Mouse (Mus musculus): Measurements from ENCODE around the gene Rsf1. TPM values are rescaled to one million over a fixed set of nuclear protein-coding genes. Genes with fewer than 3 reads are reported as not detected.

Gene Rsf1
- polyA plus RNA-seq, 1 experiment from 2014 or later: 25.0 TPM

DNA sequence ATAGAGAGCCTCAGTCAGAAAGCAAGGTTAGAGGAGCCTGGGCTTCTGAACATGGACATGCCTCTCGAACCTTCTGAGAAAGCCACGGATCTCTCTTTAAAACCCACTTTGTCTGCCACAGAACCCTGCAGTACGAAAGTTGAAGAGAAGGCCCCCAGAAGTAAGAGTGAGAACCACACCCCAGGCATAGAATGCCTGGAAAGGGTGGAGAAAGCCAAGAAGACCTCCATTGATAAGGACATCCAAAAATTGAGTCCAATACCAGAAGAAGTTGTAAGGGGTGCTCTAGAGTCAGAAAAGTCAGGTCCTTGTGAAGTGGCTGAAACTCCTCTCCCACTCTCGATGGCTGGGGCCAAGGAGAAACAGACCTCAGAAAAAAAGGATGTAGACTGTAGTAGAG, 81.9 kb downstream of the Rsf1 start:
- ATAC-seq: no peak
- Histone ChIP-seq H3K36me3 (ENCODE audit: control insufficient read depth, insufficient read depth, low read length) (peaks cover 22% of the 10 kb centered on the region), H3K9me3 (ENCODE audit: control insufficient read depth, low read length) (no peaks in the 10 kb centered on the region), H3K27me3 (replicated peaks; ENCODE audit: control insufficient read depth, insufficient read depth, low read length) (no peaks in the 10 kb centered on the region), H3K27ac (ENCODE audit: low read depth, low read length) (no peak overlapping the region), H3K4me2 (ENCODE audit: low read length) (no peak overlapping the region), H3K9ac (ENCODE audit: low read depth, low read length) (no peak overlapping the region), H3K4me1 (ENCODE audit: control insufficient read depth, insufficient read depth, low read depth, low read length) (no peaks in the 10 kb centered on the region), H3K4me3 (ENCODE audit: low read length) (no peak overlapping the region)
- 93% methylated on average over 4 of the region's 4 CpGs for WGBS

DNA sequence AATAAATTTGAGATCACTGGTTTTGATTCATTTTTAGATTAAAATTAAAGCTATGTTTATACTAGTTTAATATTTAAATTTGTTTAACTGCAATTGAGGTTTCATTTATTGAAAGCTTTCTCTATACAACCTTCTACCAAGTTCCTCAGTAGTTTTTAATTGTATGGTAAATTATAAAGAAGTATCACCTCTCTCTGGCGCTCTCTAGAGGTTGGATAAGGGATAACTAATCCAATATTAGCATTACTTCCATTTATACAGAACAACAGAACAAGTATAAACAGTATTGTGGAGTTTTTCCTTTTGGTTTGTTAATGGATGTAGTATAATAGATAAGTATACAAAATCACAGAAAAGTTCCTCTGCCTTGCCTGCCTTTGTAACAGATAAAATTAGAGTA, 99.5 kb downstream of the Rsf1 start:
- ATAC-seq: no peak
- no peaks in the 10 kb centered on the region for H3K9me3 ChIP-seq (ENCODE audit: control insufficient read depth, low read length)
- H3K27me3 ChIP-seq (replicated peaks; ENCODE audit: control insufficient read depth, insufficient read depth, low read length): no peaks in the 10 kb centered on the region
- H3K27ac ChIP-seq (ENCODE audit: low read depth, low read length): no peak overlapping the region
- no peak overlapping the region for H3K9ac ChIP-seq (ENCODE audit: low read depth, low read length)
- WGBS: 19% methylated on average over 1 of the region's 1 CpGs
- no peaks in the 10 kb centered on the region for H3K4me1 ChIP-seq (ENCODE audit: control insufficient read depth, insufficient read depth, low read depth, low read length)
- peaks cover 29% of the 10 kb centered on the region for H3K36me3 ChIP-seq (ENCODE audit: control insufficient read depth, insufficient read depth, low read length)
- no peak overlapping the region for H3K4me3 ChIP-seq (ENCODE audit: low read length)
- H3K4me2 ChIP-seq (ENCODE audit: low read length): no peak overlapping the region

DNA sequence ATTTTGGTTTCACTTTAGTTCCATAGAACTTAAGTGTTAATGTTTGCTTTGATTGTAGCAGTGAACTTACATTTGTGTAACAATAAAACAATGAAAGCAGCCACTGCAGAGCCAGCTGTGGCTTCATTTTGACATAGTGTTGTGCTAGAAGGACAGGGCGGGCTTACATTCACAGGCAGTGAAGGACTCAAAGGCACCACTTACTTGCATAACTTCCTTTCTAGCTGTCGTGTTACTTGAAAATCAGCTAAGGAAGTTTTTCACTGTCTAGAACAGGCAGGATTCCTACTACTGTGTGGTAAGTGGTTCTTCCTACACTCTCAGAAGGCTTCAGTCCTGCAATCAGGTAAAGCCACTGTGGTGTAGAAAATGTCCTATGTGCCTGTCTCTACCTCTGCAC, 108.1 kb downstream of the Rsf1 start:
- Histone ChIP-seq H3K9me3 (ENCODE audit: control insufficient read depth, low read length) (no peaks in the 10 kb centered on the region), H3K27me3 (replicated peaks; ENCODE audit: control insufficient read depth, insufficient read depth, low read length) (no peaks in the 10 kb centered on the region), H3K9ac (ENCODE audit: low read depth, low read length) (no peak overlapping the region), H3K4me2 (ENCODE audit: low read length) (no peak overlapping the region), H3K4me1 (ENCODE audit: control insufficient read depth, insufficient read depth, low read depth, low read length) (no peaks in the 10 kb centered on the region), H3K4me3 (ENCODE audit: low read length) (no peak overlapping the region), H3K36me3 (ENCODE audit: control insufficient read depth, insufficient read depth, low read length) (peaks cover 11% of the 10 kb centered on the region), H3K27ac (ENCODE audit: low read depth, low read length) (no peak overlapping the region)
- ATAC-seq: no peak
- 83% methylated on average over 2 of the region's 2 CpGs for WGBS

DNA sequence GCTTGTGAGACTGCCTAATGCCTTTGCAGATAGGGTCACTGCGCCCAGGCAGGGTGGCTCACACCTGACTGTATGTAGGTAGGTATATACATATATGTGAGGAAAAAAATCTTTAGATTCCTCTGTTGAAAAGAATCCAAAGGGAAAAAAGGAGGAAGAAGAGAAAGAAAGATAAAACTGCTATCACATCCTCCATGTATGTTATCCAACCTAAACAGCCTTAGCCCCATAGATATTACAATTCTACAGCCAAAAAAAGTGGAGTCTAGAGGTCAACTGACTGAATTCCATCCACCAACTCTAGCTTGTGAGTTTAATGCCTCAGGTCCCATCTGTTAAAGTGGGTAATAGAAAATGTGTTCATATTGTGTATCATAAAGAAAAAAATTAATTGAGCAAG, 115.8 kb downstream of the Rsf1 start:
- Histone ChIP-seq H3K27me3 (replicated peaks; ENCODE audit: control insufficient read depth, insufficient read depth, low read length) (no peaks in the 10 kb centered on the region), H3K4me3 (ENCODE audit: low read length) (no peak overlapping the region; the same call in 1 of the 2 replicates), H3K9ac (ENCODE audit: low read depth, low read length) (no peak overlapping the region), H3K27ac (ENCODE audit: low read depth, low read length) (no peak overlapping the region), H3K4me2 (ENCODE audit: low read length) (peak overlapping the region; percentile 75), H3K9me3 (ENCODE audit: control insufficient read depth, low read length) (0 out of 2 replicates have a peak, but pooled peaks cover 2% of the 10 kb centered on the region), H3K4me1 (ENCODE audit: control insufficient read depth, insufficient read depth, low read depth, low read length) (peaks cover 14% of the 10 kb centered on the region), H3K36me3 (ENCODE audit: control insufficient read depth, insufficient read depth, low read length) (peaks cover 3% of the 10 kb centered on the region; the same call in 1 of the 2 replicates)
- ATAC-seq: no peak
- WGBS: 100% methylated on average over 1 of the region's 1 CpGs

DNA sequence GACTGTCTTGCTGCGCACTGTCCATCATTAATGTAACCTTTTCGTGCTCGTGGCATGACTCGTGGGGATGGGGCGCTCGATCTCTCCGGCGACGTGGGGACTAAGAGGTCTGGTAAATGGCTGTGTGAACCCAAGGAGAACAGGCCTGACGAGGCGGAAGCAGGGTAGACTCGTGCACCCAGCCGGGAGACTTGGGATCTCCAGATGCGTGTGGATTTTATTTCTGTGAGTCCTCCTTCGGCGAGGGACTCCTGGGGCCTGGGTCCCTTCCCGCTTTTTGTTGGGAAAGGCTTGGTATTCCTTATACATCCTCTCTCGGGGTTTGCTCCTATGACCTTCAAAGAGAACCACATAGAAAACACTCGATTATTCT, 116.4 kb downstream of the Rsf1 start:
- ATAC-seq: peak; percentile 86
- Histone ChIP-seq H3K9ac (ENCODE audit: low read depth, low read length) (peak overlapping the region; percentile 88), H3K4me1 (ENCODE audit: control insufficient read depth, insufficient read depth, low read depth, low read length) (peaks cover 14% of the 10 kb centered on the region)

DNA sequence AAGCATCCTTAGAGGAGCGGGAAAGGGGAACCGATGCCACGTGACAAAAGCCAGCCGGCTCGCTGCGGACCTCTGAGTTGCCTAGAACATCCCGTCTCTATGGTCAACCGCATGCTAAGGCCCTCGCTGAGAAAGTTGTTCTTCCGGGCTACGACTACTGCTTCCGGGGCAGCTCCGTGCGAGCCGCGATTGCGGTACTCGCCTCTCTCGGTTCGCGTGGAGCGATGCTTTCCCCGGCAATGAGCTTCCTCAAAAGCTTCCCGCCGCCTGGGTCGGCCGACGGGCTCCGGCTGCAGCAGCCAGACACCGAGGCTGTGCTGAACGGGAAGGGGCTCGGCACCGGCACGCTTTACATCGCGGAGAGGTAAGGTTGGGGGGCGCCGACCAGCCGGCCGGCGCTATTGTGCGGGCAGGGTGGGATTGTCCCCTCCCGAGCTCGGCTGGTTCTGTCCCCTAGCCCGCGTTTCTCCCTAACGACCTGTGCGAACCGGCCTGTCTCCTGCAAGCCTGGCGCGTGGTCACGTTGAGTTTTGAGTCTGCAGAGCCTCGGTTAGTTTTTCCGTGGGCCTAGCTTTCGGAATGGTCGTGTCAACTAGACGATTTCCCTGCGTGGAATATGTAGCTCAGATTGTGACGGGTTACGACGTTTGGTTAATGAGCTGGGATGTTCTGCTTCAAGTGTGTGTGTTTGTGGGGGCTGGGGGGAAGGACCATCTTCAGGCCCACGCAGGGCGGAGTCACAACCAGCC, 117.0 kb downstream of the Rsf1 start, which contains the start of gene Clns1a:
Gene Clns1a (plus strand): TSS at position 129 of the 749 bp plus-strand sequence.
- Histone ChIP-seq H3K4me1 (ENCODE audit: control insufficient read depth, insufficient read depth, low read depth, low read length) (peaks cover 14% of the 10 kb centered on the region), H3K9me3 (ENCODE audit: control insufficient read depth, low read length) (0 out of 2 replicates have a peak, but pooled peaks cover 2% of the 10 kb centered on the region), H3K4me3 (ENCODE audit: low read length) (peak within 1 kb of the TSS; percentile 92), H3K27me3 (replicated peaks; ENCODE audit: control insufficient read depth, insufficient read depth, low read length) (no peaks in the 10 kb centered on the region), H3K9ac (ENCODE audit: low read depth, low read length) (peak within 1 kb of the TSS; percentile 88), H3K27ac (ENCODE audit: low read depth, low read length) (peak within 1 kb of the TSS; percentile 74), H3K36me3 (ENCODE audit: control insufficient read depth, insufficient read depth, low read length) (peaks cover 3% of the 10 kb centered on the region; the same call in 1 of the 2 replicates), H3K4me2 (ENCODE audit: low read length) (peak within 1 kb of the TSS; percentile 75)
- WGBS: 1% methylated on average over 61 of the region's 63 CpGs
- peak; percentile 99 for ATAC-seq

More for the DNA sequence above, 116.4 kb downstream of the Rsf1 start:
- peaks cover 3% of the 10 kb centered on the region; the same call in 1 of the 2 replicates for H3K36me3 ChIP-seq (ENCODE audit: control insufficient read depth, insufficient read depth, low read length)
- peak overlapping the region; percentile 75 for H3K4me2 ChIP-seq (ENCODE audit: low read length)
- peak overlapping the region; percentile 70 for H3K27ac ChIP-seq (ENCODE audit: low read depth, low read length)
- 33% methylated on average over 19 of the region's 19 CpGs for WGBS
- H3K27me3 ChIP-seq (replicated peaks; ENCODE audit: control insufficient read depth, insufficient read depth, low read length): no peaks in the 10 kb centered on the region
- peak overlapping the region; percentile 92 for H3K4me3 ChIP-seq (ENCODE audit: low read length)
- 0 out of 2 replicates have a peak, but pooled peaks cover 2% of the 10 kb centered on the region for H3K9me3 ChIP-seq (ENCODE audit: control insufficient read depth, low read length)

DNA sequence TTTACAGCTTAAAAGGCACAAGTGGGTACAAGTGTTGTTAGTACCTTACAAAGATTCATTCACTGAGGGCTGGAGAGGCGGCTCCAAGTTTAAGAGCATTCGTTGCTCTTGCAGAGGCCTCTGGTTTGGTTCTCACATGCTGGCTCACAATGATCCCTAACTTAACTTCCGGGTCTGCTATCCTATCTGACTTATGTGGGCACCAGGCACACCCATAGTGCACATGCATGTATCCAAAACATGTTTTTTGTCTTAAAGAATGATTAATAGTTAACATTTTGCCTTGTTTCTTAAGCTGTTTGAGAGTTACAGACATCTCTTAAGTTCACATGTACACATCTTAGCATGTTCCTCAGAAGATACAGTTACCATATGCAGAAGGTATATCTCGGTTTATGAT, 120.5 kb downstream of the Rsf1 start:
- Histone ChIP-seq H3K27ac (ENCODE audit: low read depth, low read length) (no peak overlapping the region), H3K36me3 (ENCODE audit: control insufficient read depth, insufficient read depth, low read length) (peaks cover 3% of the 10 kb centered on the region; the same call in 1 of the 2 replicates), H3K9ac (ENCODE audit: low read depth, low read length) (no peak overlapping the region), H3K9me3 (ENCODE audit: control insufficient read depth, low read length) (0 out of 2 replicates have a peak, but pooled peaks cover 2% of the 10 kb centered on the region), H3K4me2 (ENCODE audit: low read length) (no peak overlapping the region), H3K4me1 (ENCODE audit: control insufficient read depth, insufficient read depth, low read depth, low read length) (peaks cover 14% of the 10 kb centered on the region), H3K27me3 (replicated peaks; ENCODE audit: control insufficient read depth, insufficient read depth, low read length) (no peaks in the 10 kb centered on the region), H3K4me3 (ENCODE audit: low read length) (no peak overlapping the region)
- ATAC-seq: no peak
- WGBS: 98% methylated on average over 4 of the region's 4 CpGs

DNA sequence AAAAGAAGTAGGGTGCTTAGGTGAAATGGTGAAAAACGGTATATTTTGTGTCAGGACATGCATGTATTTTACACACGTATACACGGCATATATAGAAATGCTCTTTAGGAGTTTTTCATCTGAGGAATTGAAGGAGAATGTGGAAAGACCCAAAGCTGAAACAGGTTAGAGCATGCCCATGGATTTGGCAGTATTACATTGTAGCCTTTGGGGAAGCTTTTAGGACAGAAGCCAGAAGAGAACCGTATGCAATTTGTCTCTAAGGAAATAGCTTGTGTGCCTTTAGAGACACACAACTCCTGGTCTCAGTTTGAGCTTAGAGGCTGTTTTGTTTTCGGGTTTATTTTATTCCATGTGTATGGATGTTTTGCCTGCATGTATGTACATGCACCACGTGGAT, 121.4 kb downstream of the Rsf1 start:
- no peak overlapping the region for H3K27ac ChIP-seq (ENCODE audit: low read depth, low read length)
- H3K9ac ChIP-seq (ENCODE audit: low read depth, low read length): no peak overlapping the region
- WGBS: 85% methylated on average over 6 of the region's 6 CpGs
- H3K36me3 ChIP-seq (ENCODE audit: control insufficient read depth, insufficient read depth, low read length): peaks cover 3% of the 10 kb centered on the region; the same call in 1 of the 2 replicates
- H3K27me3 ChIP-seq (replicated peaks; ENCODE audit: control insufficient read depth, insufficient read depth, low read length): no peaks in the 10 kb centered on the region
- no peak overlapping the region for H3K4me3 ChIP-seq (ENCODE audit: low read length)
- peaks cover 8% of the 10 kb centered on the region for H3K4me1 ChIP-seq (ENCODE audit: control insufficient read depth, insufficient read depth, low read depth, low read length)
- 0 out of 2 replicates have a peak, but pooled peaks cover 2% of the 10 kb centered on the region for H3K9me3 ChIP-seq (ENCODE audit: control insufficient read depth, low read length)
- H3K4me2 ChIP-seq (ENCODE audit: low read length): no peak overlapping the region
- no peak for ATAC-seq

DNA sequence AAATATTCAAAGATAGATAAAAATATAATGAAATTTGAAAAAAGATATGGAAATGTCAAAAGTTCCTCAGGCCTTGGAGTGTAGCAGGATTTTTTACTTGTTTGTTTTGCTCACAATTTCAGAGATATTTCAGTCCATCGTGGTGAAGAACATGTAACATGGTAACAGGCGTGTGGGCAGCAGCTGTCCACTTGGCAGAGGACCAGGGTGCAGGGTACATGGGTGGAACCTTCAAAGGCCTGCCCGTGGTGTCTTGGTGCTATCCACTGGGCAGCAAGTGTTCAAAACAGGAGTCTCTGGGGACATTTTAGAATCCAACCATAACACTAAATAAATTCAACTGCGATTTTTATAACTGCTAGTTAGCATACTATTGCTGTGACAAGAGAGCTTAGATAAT, 127.4 kb downstream of the Rsf1 start:
- Histone ChIP-seq H3K4me2 (ENCODE audit: low read length) (no peak overlapping the region), H3K27ac (ENCODE audit: low read depth, low read length) (no peak overlapping the region), H3K27me3 (replicated peaks; ENCODE audit: control insufficient read depth, insufficient read depth, low read length) (no peaks in the 10 kb centered on the region), H3K9me3 (ENCODE audit: control insufficient read depth, low read length) (no peaks in the 10 kb centered on the region), H3K4me3 (ENCODE audit: low read length) (no peak overlapping the region), H3K9ac (ENCODE audit: low read depth, low read length) (no peak overlapping the region), H3K36me3 (ENCODE audit: control insufficient read depth, insufficient read depth, low read length) (peaks cover 2% of the 10 kb centered on the region; the same call in 1 of the 2 replicates), H3K4me1 (ENCODE audit: control insufficient read depth, insufficient read depth, low read depth, low read length) (no peaks in the 10 kb centered on the region; the same call in 1 of the 2 replicates)
- ATAC-seq: no peak
- WGBS: 63% methylated on average over 4 of the region's 4 CpGs

Measured in hindbrain, embryonic 16.5 days (tissue).